Mouse (Mus musculus) embryonic facial prominence, embryonic 11.5 days (tissue): ENCODE results near the gene Fam53a. TPM values are rescaled to one million over a fixed set of nuclear protein-coding genes. Genes with fewer than 3 reads are reported as not detected.
A peak's percentile ranks its signal among the peaks of the same experiment; 100 is the strongest.

Experiments used
- ATAC-seq: fragments of 200-750 bp; cut with Nextera tagmentation; replicated peaks from 2 replicates; pipeline ENCODE4 v1.8.0; 2017; ENCODE audit warnings: low read depth; ENCODE audit not compliant: insufficient number of reproducible peaks, low FRiP score, low TSS enrichment
- DNase-seq: peaks from one replicate; pipeline ENCODE4 v3.0.0-alpha.2; 2015; ENCODE audit warnings: low spot score
- H3K27ac ChIP-seq: fragments of 300-500 bp; sonication (generic); replicated peaks from 2 replicates; pipeline ENCODE4 v1.5.1; 2014; ENCODE audit warnings: mild to moderate bottlenecking, low read depth, low read length, control low read depth
- H3K27me3 ChIP-seq: fragments of 300-500 bp; sonication (generic); 2 replicates; pipeline ENCODE4 v1.6.1; 2014; ENCODE audit warnings: mild to moderate bottlenecking, low read length, moderate library complexity, mixed read lengths; ENCODE audit not compliant: control insufficient read depth, insufficient read depth
- H3K36me3 ChIP-seq: fragments of 300-500 bp; sonication (generic); replicated peaks from 2 replicates; pipeline ENCODE4 v1.6.1; 2014; ENCODE audit warnings: low read depth, mild to moderate bottlenecking, low read length, moderate library complexity, mixed read lengths; ENCODE audit not compliant: control insufficient read depth, insufficient read depth
- H3K4me1 ChIP-seq: fragments of 300-500 bp; sonication (generic); 2 replicates; pipeline ENCODE4 v1.6.1; 2014; ENCODE audit warnings: low read length, mixed read lengths; ENCODE audit not compliant: control insufficient read depth, insufficient read depth
- H3K4me2 ChIP-seq: fragments of 300-500 bp; sonication (generic); 2 replicates; pipeline ENCODE4 v1.6.1; 2014; ENCODE audit warnings: low read depth, mild to moderate bottlenecking, control low read depth, low read length, moderate library complexity
- H3K4me3 ChIP-seq: fragments of 300-500 bp; sonication (generic); 2 replicates; pipeline ENCODE4 v1.5.1; 2014; ENCODE audit warnings: low read depth, low read length, control low read depth
- H3K9ac ChIP-seq: fragments of 300-500 bp; sonication (generic); replicated peaks from 2 replicates; pipeline ENCODE4 v1.6.1; 2014; ENCODE audit warnings: mild to moderate bottlenecking, control low read depth, low read length
- H3K9me3 ChIP-seq: fragments of 300-500 bp; sonication (generic); replicated peaks from 2 replicates; pipeline ENCODE4 v1.6.1; 2016; ENCODE audit warnings: mild to moderate bottlenecking, low read length, inconsistent platforms, mixed read lengths; ENCODE audit not compliant: control insufficient read depth
- WGBS: fragments of 180-500 bp; shearing (Covaris S2); extraction: QIAGEN DNeasy Blood & Tissue Kit; methylation state at CpG from one replicate; pipeline ENCODE4 v1.1.7; 2014; 5-methylcytosine and 5-hydroxymethylcytosine counted together
- polyA plus RNA-seq: library from polyadenylated mRNA; unstranded; fragments of >200 nt; fragmentation: Nextera tagmentation; extraction: Ambion mirVana; gene quantifications from 2 replicates; pipeline ENCODE4 v1.2.1, GENCODE M21; 2014

Gene Fam53a
- polyA plus RNA-seq, 1 experiment from 2014 or later: 63.3 TPM

DNA sequence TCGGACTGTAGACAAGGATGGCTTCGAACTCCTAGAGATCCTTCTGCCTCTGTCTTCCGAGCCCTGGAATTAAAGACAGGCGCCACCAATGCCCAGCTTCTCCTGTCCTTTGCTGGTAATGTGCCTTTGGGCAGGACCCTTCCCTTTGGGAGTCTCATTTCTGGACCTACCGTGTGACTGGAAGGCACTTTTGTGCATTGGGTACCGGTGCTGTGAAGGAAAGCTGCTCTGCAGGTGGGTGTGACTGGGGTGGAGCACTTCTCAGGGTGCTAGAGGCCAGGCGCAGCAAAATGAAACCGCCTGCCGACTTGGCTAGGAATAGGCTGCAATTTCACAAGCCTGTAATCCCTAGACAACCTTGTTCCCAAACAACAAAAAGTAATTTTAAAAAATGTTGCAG, 626 bp upstream of the Fam53a start:
- no peaks in the 10 kb centered on the region for H3K27me3 ChIP-seq
- no peaks in the 10 kb centered on the region for H3K36me3 ChIP-seq
- H3K4me3 ChIP-seq: peak overlapping the region; percentile 76
- no peak overlapping the region for H3K27ac ChIP-seq
- WGBS: 4% methylated on average over 9 of the region's 9 CpGs
- peak; percentile 11 for DNase-seq
- H3K9me3 ChIP-seq: no peaks in the 10 kb centered on the region
- peak overlapping the region; percentile 38 for H3K4me2 ChIP-seq
- 0 out of 2 replicates have a peak, but pooled peaks cover 2% of the 10 kb centered on the region for H3K4me1 ChIP-seq
- peak overlapping the region; percentile 30 for H3K9ac ChIP-seq
- ATAC-seq: peak; percentile 24; the same call in 1 of the 2 replicates

DNA sequence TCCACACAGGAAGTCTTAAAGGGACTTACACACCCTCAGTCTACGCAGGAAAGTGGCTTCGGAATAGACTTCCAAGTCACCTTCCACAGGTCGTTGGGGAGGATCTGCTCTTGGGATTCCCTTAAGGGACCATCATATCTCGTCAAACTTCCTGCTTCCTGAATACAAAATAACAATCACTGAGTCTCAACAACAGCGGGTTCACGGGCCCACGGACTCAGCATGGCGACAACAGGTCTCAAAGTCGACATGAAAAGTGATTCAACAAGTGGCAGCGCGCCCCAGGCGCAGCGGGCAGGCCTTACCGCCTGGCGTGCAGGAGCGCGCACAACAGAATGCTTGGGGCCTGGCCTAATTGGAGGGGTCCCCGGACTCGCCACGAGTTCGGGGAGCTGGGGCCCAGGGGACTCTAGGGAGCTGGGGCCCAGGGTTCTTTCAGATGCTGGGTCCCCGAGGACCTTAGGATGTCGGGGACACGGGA, 575 bp downstream of the Fam53a start:
- H3K27me3 ChIP-seq: no peaks in the 10 kb centered on the region
- H3K4me1 ChIP-seq: 0 out of 2 replicates have a peak, but pooled peaks cover 2% of the 10 kb centered on the region
- ATAC-seq: no peak; the same call in 1 of the 2 replicates
- H3K27ac ChIP-seq: peak overlapping the region; percentile 11
- under 1% methylated on average over 24 of the region's 24 CpGs for WGBS
- H3K36me3 ChIP-seq: no peaks in the 10 kb centered on the region
- no peaks in the 10 kb centered on the region for H3K9me3 ChIP-seq
- peak overlapping the region; percentile 76 for H3K4me3 ChIP-seq
- peak overlapping the region; percentile 64 for H3K9ac ChIP-seq
- peak overlapping the region; percentile 26 for H3K4me2 ChIP-seq
- DNase-seq: peak; percentile 62

- DNase-seq (no peak), ATAC-seq (no peak)
- H3K4me2 ChIP-seq: peak overlapping the region; percentile 26
- H3K4me3 ChIP-seq: peak overlapping the region; percentile 76; the same call in 1 of the 2 replicates
- no peaks in the 10 kb centered on the region for H3K27me3 ChIP-seq
- H3K4me1 ChIP-seq: 0 out of 2 replicates have a peak, but pooled peaks cover 2% of the 10 kb centered on the region
- H3K36me3 ChIP-seq: no peaks in the 10 kb centered on the region; the same call in 1 of the 2 replicates
- no peak overlapping the region for H3K27ac ChIP-seq
- WGBS: 60% methylated on average over 4 of the region's 4 CpGs
- H3K9me3 ChIP-seq: no peaks in the 10 kb centered on the region
- H3K9ac ChIP-seq: no peak overlapping the region
These were observed 1.5 kb downstream of the Fam53a start for GRCm38 (mm10) chr5:33627968-33628367.

GRCm38 (mm10) chr5:33623766-33624165, 5.7 kb downstream of the Fam53a start:
- no peak overlapping the region for H3K4me3 ChIP-seq
- no peak overlapping the region for H3K9ac ChIP-seq
- H3K4me2 ChIP-seq: no peak overlapping the region
- 0 out of 2 replicates have a peak, but pooled peaks cover 2% of the 10 kb centered on the region for H3K4me1 ChIP-seq
- WGBS: 79% methylated on average over 3 of the region's 3 CpGs
- no peaks in the 10 kb centered on the region for H3K27me3 ChIP-seq
- DNase-seq (no peak), ATAC-seq (no peak)
- H3K9me3 ChIP-seq: no peaks in the 10 kb centered on the region
- no peaks in the 10 kb centered on the region; the same call in 1 of the 2 replicates for H3K36me3 ChIP-seq
- no peak overlapping the region for H3K27ac ChIP-seq

DNA sequence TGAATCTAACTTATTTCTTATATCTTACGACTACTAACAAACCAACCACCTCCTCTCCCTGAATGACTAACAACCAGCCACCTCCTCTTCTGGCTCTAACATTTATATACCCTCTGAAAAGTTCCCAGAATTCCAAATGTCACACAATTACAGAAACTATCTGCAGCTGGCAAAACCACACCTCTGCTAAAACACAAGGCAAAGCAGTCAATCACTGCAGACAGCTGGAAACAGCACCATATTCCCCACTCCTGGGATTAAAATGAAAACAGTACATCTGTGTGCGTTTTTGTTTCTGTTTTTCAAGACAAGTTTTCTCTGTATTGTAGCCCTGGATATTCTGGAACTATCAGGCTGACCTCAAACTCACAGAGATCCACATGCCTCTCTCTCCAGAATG, 6.8 kb downstream of the Fam53a start:
- Histone ChIP-seq H3K9ac (no peak overlapping the region), H3K4me2 (no peak overlapping the region), H3K27ac (no peak overlapping the region), H3K4me3 (no peak overlapping the region), H3K27me3 (no peaks in the 10 kb centered on the region), H3K36me3 (no peaks in the 10 kb centered on the region; the same call in 1 of the 2 replicates), H3K9me3 (no peaks in the 10 kb centered on the region), H3K4me1 (no peaks in the 10 kb centered on the region)
- DNase-seq: no peak
- ATAC-seq: no peak
- 92% methylated on average over 2 of the region's 2 CpGs for WGBS

GRCm38 (mm10) chr5:33614391-33614790, 15.0 kb downstream of the Fam53a start:
- H3K36me3 ChIP-seq: peaks cover 7% of the 10 kb centered on the region
- 85% methylated on average over 6 of the region's 6 CpGs for WGBS
- no peak overlapping the region for H3K4me2 ChIP-seq

DNA sequence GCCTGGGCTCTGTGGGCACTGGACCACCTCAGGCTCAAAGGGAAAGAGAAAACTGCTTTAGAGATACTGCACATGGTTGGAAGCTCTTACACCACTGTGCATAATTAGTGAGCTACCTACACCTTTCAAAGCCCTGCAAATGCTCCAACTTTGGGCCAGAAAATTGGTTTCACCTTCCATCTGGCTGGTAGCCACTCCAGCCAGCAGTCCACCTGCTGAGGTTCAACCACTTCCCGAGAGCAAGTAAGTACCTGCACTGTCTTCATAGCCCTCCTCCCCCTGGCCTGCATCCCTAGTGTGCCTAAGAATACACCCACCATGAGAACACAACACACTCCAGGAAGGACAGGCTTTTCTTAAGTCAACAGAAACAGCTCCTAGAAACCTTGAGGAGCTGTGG, 17.6 kb downstream of the Fam53a start:
- ATAC-seq (no peak), DNase-seq (no peak)
- WGBS: 96% methylated on average over 1 of the region's 1 CpGs
- Histone ChIP-seq H3K27me3 (no peaks in the 10 kb centered on the region), H3K4me1 (no peaks in the 10 kb centered on the region), H3K9me3 (no peaks in the 10 kb centered on the region), H3K27ac (no peak overlapping the region), H3K36me3 (peaks cover 10% of the 10 kb centered on the region), H3K4me3 (no peak overlapping the region), H3K9ac (no peak overlapping the region), H3K4me2 (no peak overlapping the region)

More at GRCm38 (mm10) chr5:33614391-33614790, 15.0 kb downstream of the Fam53a start:
- DNase-seq (no peak), ATAC-seq (no peak)
- no peak overlapping the region for H3K27ac ChIP-seq
- H3K27me3 ChIP-seq: no peaks in the 10 kb centered on the region
- H3K9ac ChIP-seq: no peak overlapping the region
- no peaks in the 10 kb centered on the region for H3K9me3 ChIP-seq
- H3K4me1 ChIP-seq: no peaks in the 10 kb centered on the region
- H3K4me3 ChIP-seq: no peak overlapping the region

DNA sequence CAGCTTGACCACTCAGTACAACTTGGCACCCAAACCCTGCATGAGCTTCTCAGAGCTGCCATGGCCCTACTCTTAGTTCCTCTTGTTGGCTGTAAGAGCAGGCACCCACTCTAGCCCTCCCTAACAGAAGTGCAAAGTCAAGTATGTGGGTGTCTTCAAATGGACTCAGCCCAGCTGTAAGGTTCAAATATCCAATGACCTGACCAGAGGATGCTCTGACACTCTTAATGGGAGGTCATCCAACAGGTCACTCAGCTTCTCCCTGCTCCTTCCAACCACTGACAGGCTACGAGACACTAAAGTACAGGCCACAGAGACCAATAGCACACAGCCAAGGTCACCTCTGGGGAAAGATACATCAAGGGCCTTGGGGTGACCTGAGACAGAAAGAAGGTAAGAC, 20.2 kb downstream of the Fam53a start:
- H3K27ac ChIP-seq: no peak overlapping the region
- DNase-seq (no peak), ATAC-seq (no peak)
- H3K27me3 ChIP-seq: no peaks in the 10 kb centered on the region
- 83% methylated on average over 1 of the region's 1 CpGs for WGBS
- H3K4me1 ChIP-seq: no peaks in the 10 kb centered on the region
- H3K9ac ChIP-seq: no peak overlapping the region
- no peak overlapping the region for H3K4me3 ChIP-seq
- peaks cover 10% of the 10 kb centered on the region for H3K36me3 ChIP-seq
- no peaks in the 10 kb centered on the region for H3K9me3 ChIP-seq
- H3K4me2 ChIP-seq: no peak overlapping the region
